Mouse (Mus musculus): ENCODE data around the gene Slc39a11. TPM values are rescaled to one million over a fixed set of nuclear protein-coding genes. Genes with fewer than 3 reads are reported as not detected.

Slc39a11 gene
- polyA plus RNA-seq, 1 experiment from 2014 or later: 21.8 TPM

DNA sequence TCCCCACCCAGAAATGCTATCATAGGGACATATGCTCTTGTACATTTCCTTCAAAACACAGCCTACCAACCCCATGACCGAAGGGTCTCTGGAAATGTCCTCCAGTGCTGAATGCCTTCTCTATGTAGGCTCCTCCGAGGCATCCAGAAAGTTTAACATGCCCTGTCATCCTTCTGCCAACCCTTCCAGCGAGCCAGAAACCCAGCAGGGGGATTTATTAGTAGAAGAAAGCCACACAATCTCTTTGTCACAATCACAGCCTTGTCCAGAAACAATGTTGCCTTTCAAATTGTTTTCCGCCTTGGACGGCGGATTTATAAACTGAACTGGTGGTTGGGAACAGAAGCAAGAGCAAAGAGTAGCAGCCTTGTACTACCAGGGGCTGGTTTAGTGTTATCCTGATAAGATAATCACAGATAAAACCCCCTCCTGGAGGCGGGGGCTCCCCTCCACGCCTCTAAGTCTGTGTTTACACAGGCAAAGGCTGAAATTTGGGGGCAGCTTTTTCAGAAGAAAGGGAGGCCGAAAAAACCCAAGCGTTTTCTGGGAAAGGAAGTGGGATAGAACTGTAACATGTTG, 372.8 kb downstream of the Slc39a11 start:
- ATAC-seq (ENCODE audit: insufficient read depth): no peak
- no peak for DNase-seq
- Histone ChIP-seq H3K4me1 (ENCODE audit: insufficient read depth) (no peaks in the 10 kb centered on the region), H3K4me3 (ENCODE audit: low read depth, low read length) (no peak overlapping the region), H3K9me3 (ENCODE audit: low read depth, low read length) (no peaks in the 10 kb centered on the region), H3K27ac (ENCODE audit: low read depth) (no peak overlapping the region), H3K36me3 (ENCODE audit: insufficient read depth) (no peaks in the 10 kb centered on the region), H3K4me2 (no peak overlapping the region), H3K9ac (no peak overlapping the region), H3K27me3 (ENCODE audit: insufficient read depth, low read length) (no peaks in the 10 kb centered on the region)
- 39% methylated on average over 10 of the region's 10 CpGs for WGBS
- no peak for TF ChIP-seq CTCF (IDR thresholded peaks at IDR 0.05; ENCODE audit: low read depth)

DNA sequence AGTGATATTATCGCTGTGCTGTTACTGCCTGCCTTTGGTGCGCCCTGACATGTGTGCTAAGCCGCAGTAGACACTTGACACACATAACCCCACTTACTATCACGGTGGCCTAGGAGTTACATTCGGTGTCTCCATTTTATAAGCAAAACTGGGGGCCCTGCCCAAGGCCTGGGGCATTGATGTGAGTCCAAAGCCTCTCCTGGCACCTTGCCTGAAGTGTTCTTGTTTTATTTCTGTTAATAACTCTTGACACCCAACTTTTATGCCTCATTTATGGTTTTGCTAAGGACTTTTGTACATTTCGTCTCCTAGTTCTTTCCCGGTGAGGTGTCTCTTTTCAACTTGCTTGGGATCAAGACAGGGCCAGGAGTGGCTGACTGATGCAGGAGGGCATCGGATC, 373.4 kb downstream of the Slc39a11 start:
- no peaks in the 10 kb centered on the region for H3K4me1 ChIP-seq (ENCODE audit: insufficient read depth)
- H3K4me2 ChIP-seq: no peak overlapping the region
- H3K4me3 ChIP-seq (ENCODE audit: low read depth, low read length): no peak overlapping the region
- 75% methylated on average over 8 of the region's 8 CpGs for WGBS
- H3K27me3 ChIP-seq (ENCODE audit: insufficient read depth, low read length): no peaks in the 10 kb centered on the region
- no peak overlapping the region for H3K27ac ChIP-seq (ENCODE audit: low read depth)
- H3K36me3 ChIP-seq (ENCODE audit: insufficient read depth): no peaks in the 10 kb centered on the region
- H3K9me3 ChIP-seq (ENCODE audit: low read depth, low read length): no peaks in the 10 kb centered on the region
- DNase-seq (no peak), ATAC-seq (ENCODE audit: insufficient read depth) (no peak)
- no peak for TF ChIP-seq CTCF (IDR thresholded peaks at IDR 0.05; ENCODE audit: low read depth)
- H3K9ac ChIP-seq: no peak overlapping the region

DNA sequence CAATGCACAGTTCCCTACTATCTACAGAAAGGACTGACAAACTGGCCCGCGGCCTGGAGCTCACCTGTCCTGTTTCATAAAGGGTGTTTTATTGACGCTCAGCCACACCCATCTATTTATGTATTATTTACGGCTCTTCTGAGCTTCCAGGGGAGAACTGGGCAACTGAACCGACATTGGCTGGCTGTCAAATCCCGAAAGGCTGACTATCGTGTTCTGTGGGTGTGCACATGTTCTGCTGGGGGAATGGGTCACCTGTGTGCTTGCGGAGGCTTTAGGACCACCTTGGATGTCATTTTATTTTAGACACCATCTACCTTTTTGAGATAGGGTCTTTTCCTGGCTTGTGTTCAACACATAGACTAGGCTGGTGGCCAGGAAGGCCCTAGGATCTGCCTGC, 375.8 kb downstream of the Slc39a11 start:
- 85% methylated on average over 8 of the region's 8 CpGs for WGBS
- ATAC-seq (ENCODE audit: insufficient read depth): no peak

DNA sequence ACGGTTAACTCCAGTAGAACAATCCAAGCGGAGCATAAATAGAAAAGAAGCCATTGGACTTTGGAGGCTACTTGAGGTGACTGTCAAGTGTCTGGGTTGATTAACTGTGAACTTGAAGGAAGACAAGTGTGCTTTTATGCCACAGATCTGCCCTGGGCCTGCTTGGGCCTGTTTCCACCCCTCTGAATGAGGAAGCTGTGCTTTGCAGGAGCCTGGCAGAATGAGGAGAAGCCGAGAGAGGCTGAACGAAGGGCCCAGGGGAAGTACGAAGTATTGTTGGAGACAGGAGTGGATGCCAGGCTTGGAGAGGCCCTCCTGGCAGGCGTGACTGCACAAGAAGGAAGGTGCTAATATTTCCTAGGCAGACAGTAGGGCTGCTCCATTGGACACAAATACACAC, 378.0 kb downstream of the Slc39a11 start:
- WGBS: 69% methylated on average over 6 of the region's 6 CpGs
- H3K9me3 ChIP-seq (ENCODE audit: low read depth, low read length): no peaks in the 10 kb centered on the region
- no peak overlapping the region for H3K9ac ChIP-seq
- DNase-seq: no peak
- no peaks in the 10 kb centered on the region for H3K4me1 ChIP-seq (ENCODE audit: insufficient read depth)
- no peaks in the 10 kb centered on the region for H3K27me3 ChIP-seq (ENCODE audit: insufficient read depth, low read length)
- H3K36me3 ChIP-seq (ENCODE audit: insufficient read depth): no peaks in the 10 kb centered on the region
- TF ChIP-seq CTCF (IDR thresholded peaks at IDR 0.05; ENCODE audit: low read depth): no peak
- ATAC-seq (ENCODE audit: insufficient read depth): no peak
- H3K4me3 ChIP-seq (ENCODE audit: low read depth, low read length): no peak overlapping the region
- no peak overlapping the region for H3K4me2 ChIP-seq
- H3K27ac ChIP-seq (ENCODE audit: low read depth): 0 out of 2 replicates have a peak overlapping the region, but pooled peaks have one; percentile 20

More for the DNA sequence above, 375.8 kb downstream of the Slc39a11 start:
- H3K4me3 ChIP-seq (ENCODE audit: low read depth, low read length): no peak overlapping the region
- no peaks in the 10 kb centered on the region for H3K4me1 ChIP-seq (ENCODE audit: insufficient read depth)
- no peak for TF ChIP-seq CTCF (IDR thresholded peaks at IDR 0.05; ENCODE audit: low read depth)
- H3K9ac ChIP-seq: no peak overlapping the region
- no peak for DNase-seq
- H3K36me3 ChIP-seq (ENCODE audit: insufficient read depth): no peaks in the 10 kb centered on the region
- no peaks in the 10 kb centered on the region for H3K9me3 ChIP-seq (ENCODE audit: low read depth, low read length)
- no peak overlapping the region for H3K27ac ChIP-seq (ENCODE audit: low read depth)
- no peaks in the 10 kb centered on the region for H3K27me3 ChIP-seq (ENCODE audit: insufficient read depth, low read length)
- H3K4me2 ChIP-seq: no peak overlapping the region

DNA sequence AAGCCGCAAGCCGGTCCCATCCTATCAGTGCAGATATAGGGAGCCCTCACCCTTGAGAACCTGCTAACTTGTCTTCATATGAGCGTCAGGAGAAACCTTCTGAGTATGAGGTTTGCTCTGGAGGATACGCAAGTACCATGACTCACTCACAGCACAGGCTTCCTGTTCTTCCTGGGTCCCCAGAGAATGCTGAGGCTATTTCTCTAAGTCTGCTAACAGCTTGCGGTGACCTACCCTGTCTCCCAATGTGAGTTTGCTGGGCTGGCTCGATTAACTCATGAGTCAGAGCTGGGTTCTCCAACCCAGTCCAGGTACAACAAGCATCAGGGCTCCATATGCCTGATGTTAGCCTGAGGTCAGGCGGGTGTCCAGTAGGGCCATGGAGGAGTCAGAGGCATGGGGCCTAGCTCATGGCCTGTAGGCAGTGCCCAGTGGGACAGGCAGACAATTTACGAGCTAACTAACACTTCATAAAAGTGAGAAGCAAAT, 381.0 kb downstream of the Slc39a11 start:
- H3K36me3 ChIP-seq (ENCODE audit: insufficient read depth): no peaks in the 10 kb centered on the region
- no peak overlapping the region for H3K4me3 ChIP-seq (ENCODE audit: low read depth, low read length)
- H3K4me2 ChIP-seq: no peak overlapping the region
- H3K27ac ChIP-seq (ENCODE audit: low read depth): no peak overlapping the region
- DNase-seq (no peak), ATAC-seq (ENCODE audit: insufficient read depth) (no peak)
- H3K27me3 ChIP-seq (ENCODE audit: insufficient read depth, low read length): no peaks in the 10 kb centered on the region
- WGBS: 93% methylated on average over 8 of the region's 8 CpGs
- no peak for TF ChIP-seq CTCF (IDR thresholded peaks at IDR 0.05; ENCODE audit: low read depth)
- H3K4me1 ChIP-seq (ENCODE audit: insufficient read depth): no peaks in the 10 kb centered on the region
- H3K9ac ChIP-seq: no peak overlapping the region
- no peaks in the 10 kb centered on the region for H3K9me3 ChIP-seq (ENCODE audit: low read depth, low read length)

DNA sequence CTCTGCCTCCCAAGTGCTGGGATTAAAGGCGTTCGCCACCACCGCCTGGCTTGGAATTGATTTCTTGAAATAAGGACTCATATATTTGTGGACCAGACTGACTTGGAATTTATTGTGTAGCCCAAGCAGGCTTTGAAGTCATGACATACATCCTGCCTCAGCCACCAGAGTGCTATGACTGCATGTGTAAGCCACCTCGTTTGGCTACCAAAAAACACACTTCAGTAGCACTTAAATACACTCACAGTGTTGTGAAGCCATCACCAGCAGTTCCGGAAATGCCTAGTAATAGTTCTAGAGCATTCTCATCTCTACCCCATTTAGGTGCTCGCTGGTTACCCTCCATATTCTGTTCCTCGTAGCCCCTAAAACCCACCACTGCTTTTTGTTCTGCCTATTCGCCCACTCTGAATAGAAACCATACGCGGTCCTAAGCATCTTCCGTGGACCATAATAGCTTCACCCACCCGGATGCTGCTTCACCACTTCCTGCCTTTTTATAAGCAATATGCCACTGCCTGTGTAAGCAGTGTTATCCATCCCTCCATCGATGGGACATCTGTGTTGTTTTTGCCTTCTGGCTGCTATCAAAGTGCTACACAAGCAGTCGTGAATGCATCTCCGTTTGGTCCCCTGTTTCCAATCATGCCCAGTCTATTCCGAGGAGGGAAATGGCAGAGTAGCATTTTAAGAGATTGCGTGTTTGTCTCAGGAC, 382.2 kb downstream of the Slc39a11 start:
- H3K4me2 ChIP-seq: no peak overlapping the region
- H3K9ac ChIP-seq: no peak overlapping the region
- no peaks in the 10 kb centered on the region for H3K9me3 ChIP-seq (ENCODE audit: low read depth, low read length)
- no peaks in the 10 kb centered on the region for H3K36me3 ChIP-seq (ENCODE audit: insufficient read depth)
- H3K27ac ChIP-seq (ENCODE audit: low read depth): no peak overlapping the region
- H3K4me1 ChIP-seq (ENCODE audit: insufficient read depth): no peaks in the 10 kb centered on the region
- no peak for DNase-seq
- ATAC-seq (ENCODE audit: insufficient read depth): no peak
- H3K27me3 ChIP-seq (ENCODE audit: insufficient read depth, low read length): no peaks in the 10 kb centered on the region
- TF ChIP-seq CTCF (IDR thresholded peaks at IDR 0.05; ENCODE audit: low read depth): no peak
- H3K4me3 ChIP-seq (ENCODE audit: low read depth, low read length): no peak overlapping the region
- WGBS: 79% methylated on average over 17 of the region's 17 CpGs

DNA sequence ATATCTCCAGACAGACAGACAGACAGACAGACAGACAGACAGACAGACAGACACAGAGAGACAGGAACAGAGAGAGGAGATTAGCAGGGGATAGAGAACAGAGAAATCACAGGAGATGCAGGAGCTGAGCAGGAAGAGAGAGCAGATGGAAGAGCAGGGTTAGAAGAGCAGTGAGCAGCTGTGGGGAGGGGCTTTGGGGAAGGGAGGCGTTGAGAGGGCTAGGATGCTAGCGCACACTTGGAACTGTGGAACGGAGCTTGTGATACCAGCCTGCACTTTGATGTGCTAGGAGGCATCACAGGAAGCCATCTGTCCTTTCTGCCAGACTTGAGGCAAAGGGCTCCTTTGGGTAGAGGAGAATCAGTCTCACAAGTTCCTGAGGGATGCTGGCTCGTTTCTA, 383.2 kb downstream of the Slc39a11 start:
- peaks cover 2% of the 10 kb centered on the region; the same call in 1 of the 2 replicates for H3K4me1 ChIP-seq (ENCODE audit: insufficient read depth)
- H3K9ac ChIP-seq: no peak overlapping the region
- 23% methylated on average over 4 of the region's 4 CpGs for WGBS
- H3K27me3 ChIP-seq (ENCODE audit: insufficient read depth, low read length): no peaks in the 10 kb centered on the region
- H3K36me3 ChIP-seq (ENCODE audit: insufficient read depth): no peaks in the 10 kb centered on the region
- H3K27ac ChIP-seq (ENCODE audit: low read depth): no peak overlapping the region
- TF ChIP-seq CTCF (IDR thresholded peaks at IDR 0.05; ENCODE audit: low read depth): no peak
- no peak overlapping the region for H3K4me3 ChIP-seq (ENCODE audit: low read depth, low read length)
- ATAC-seq (ENCODE audit: insufficient read depth): no peak
- no peak for DNase-seq
- no peaks in the 10 kb centered on the region for H3K9me3 ChIP-seq (ENCODE audit: low read depth, low read length)
- no peak overlapping the region for H3K4me2 ChIP-seq

Measured in lung, embryonic 14.5 days (tissue).